Mouse (Mus musculus): ENCODE data around the gene Gm20388. TPM values are rescaled to one million over a fixed set of nuclear protein-coding genes. Genes with fewer than 3 reads are reported as not detected.

The Gm20388 gene
- polyA plus RNA-seq, 1 experiment from 2014 or later, result not detected

DNA sequence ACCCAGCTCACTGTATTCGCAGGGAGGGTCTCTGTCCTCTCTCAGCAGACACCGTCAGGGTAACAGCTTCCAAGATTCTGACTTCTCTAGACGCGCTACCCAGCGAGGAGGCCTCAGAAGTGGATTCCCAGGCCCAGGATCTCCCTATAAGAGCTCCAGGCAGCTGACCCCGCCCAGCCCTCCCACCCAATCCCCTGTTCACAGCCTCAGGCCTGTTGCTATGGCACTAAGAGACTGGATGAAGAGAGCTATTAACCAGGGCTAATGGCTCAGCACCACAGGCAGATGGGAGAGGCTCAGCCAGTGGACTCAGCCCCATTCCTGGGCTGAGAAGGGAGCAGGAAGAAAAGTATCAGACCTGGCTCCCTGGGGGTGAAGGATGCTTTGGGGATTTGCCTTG lies 692.0 kb downstream of the Gm20388 start:
- Histone ChIP-seq H3K27me3 (ENCODE audit: control insufficient read depth, insufficient read depth, low read length) (no peaks in the 10 kb centered on the region), H3K9me3 (ENCODE audit: control insufficient read depth, low read length) (no peaks in the 10 kb centered on the region), H3K36me3 (replicated peaks; ENCODE audit: control insufficient read depth, insufficient read depth) (no peaks in the 10 kb centered on the region), H3K4me2 (replicated peaks) (no peak overlapping the region), H3K27ac (no peak overlapping the region), H3K4me1 (replicated peaks; ENCODE audit: control insufficient read depth, insufficient read depth, low read length) (no peaks in the 10 kb centered on the region; the same call in 1 of the 2 replicates), H3K9ac (no peak overlapping the region), H3K4me3 (replicated peaks; ENCODE audit: low read length) (no peak overlapping the region)
- WGBS, result 41% methylated on average over 6 of the region's 6 CpGs
- ATAC-seq (ENCODE audit: low FRiP score) (peak; percentile 19; the same call in 1 of the 2 replicates), DNase-seq (ENCODE audit: low spot score) (no peak)

GRCm38 (mm10) chr8:120607460-120607859 lies 696.8 kb downstream of the Gm20388 start:
- no peak overlapping the region for H3K27ac ChIP-seq
- H3K36me3 ChIP-seq (replicated peaks; ENCODE audit: control insufficient read depth, insufficient read depth), result no peaks in the 10 kb centered on the region
- no peaks in the 10 kb centered on the region for H3K27me3 ChIP-seq (ENCODE audit: control insufficient read depth, insufficient read depth, low read length)
- H3K4me1 ChIP-seq (replicated peaks; ENCODE audit: control insufficient read depth, insufficient read depth, low read length), result no peaks in the 10 kb centered on the region; the same call in 1 of the 2 replicates
- WGBS, result 80% methylated on average over 9 of the region's 9 CpGs
- DNase-seq (ENCODE audit: low spot score), result no peak
- H3K4me2 ChIP-seq (replicated peaks), result no peak overlapping the region
- no peak overlapping the region for H3K9ac ChIP-seq
- no peaks in the 10 kb centered on the region for H3K9me3 ChIP-seq (ENCODE audit: control insufficient read depth, low read length)
- no peak for ATAC-seq (ENCODE audit: low FRiP score)
- no peak overlapping the region for H3K4me3 ChIP-seq (replicated peaks; ENCODE audit: low read length)

GRCm38 (mm10) chr8:120607885-120608284 lies 697.2 kb downstream of the Gm20388 start:
- DNase-seq (ENCODE audit: low spot score) (peak; percentile 82), ATAC-seq (ENCODE audit: low FRiP score) (no peak)
- Histone ChIP-seq H3K27me3 (ENCODE audit: control insufficient read depth, insufficient read depth, low read length) (no peaks in the 10 kb centered on the region), H3K4me3 (replicated peaks; ENCODE audit: low read length) (no peak overlapping the region), H3K36me3 (replicated peaks; ENCODE audit: control insufficient read depth, insufficient read depth) (no peaks in the 10 kb centered on the region), H3K9ac (no peak overlapping the region), H3K4me1 (replicated peaks; ENCODE audit: control insufficient read depth, insufficient read depth, low read length) (no peaks in the 10 kb centered on the region; the same call in 1 of the 2 replicates), H3K4me2 (replicated peaks) (no peak overlapping the region), H3K27ac (no peak overlapping the region), H3K9me3 (ENCODE audit: control insufficient read depth, low read length) (no peaks in the 10 kb centered on the region)
- 16% methylated on average over 7 of the region's 7 CpGs for WGBS

DNA sequence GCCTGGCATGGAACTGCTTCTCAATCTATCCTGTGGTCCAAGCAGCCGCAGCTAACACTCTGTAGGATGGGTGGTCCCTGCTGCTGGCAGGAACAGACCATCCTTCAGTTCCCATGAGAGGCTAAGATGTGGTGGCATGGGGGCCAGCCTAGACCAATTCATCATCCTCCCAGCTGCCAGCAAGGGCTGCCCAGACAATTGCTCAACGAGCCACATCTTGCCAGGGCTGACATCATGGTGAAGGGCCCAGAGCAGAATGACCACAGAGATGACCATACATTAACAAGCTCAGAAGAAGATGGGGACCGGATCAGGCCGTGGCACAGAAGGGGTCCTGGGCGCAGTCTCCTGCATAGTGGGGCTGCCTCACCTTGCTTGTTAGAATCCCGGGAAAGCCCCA lies 700.2 kb downstream of the Gm20388 start:
- 82% methylated on average over 6 of the region's 6 CpGs for WGBS
- Histone ChIP-seq H3K36me3 (replicated peaks; ENCODE audit: control insufficient read depth, insufficient read depth) (no peaks in the 10 kb centered on the region), H3K4me2 (replicated peaks) (no peak overlapping the region), H3K27ac (no peak overlapping the region), H3K27me3 (ENCODE audit: control insufficient read depth, insufficient read depth, low read length) (no peaks in the 10 kb centered on the region), H3K4me3 (replicated peaks; ENCODE audit: low read length) (no peak overlapping the region), H3K9me3 (ENCODE audit: control insufficient read depth, low read length) (no peaks in the 10 kb centered on the region), H3K4me1 (replicated peaks; ENCODE audit: control insufficient read depth, insufficient read depth, low read length) (no peaks in the 10 kb centered on the region), H3K9ac (no peak overlapping the region)
- DNase-seq (ENCODE audit: low spot score) (no peak), ATAC-seq (ENCODE audit: low FRiP score) (no peak)

- peaks cover 15% of the 10 kb centered on the region for H3K4me1 ChIP-seq (replicated peaks; ENCODE audit: control insufficient read depth, insufficient read depth, low read length)
- no peaks in the 10 kb centered on the region for H3K27me3 ChIP-seq (ENCODE audit: control insufficient read depth, insufficient read depth, low read length)
- H3K9me3 ChIP-seq (ENCODE audit: control insufficient read depth, low read length), result no peaks in the 10 kb centered on the region
- DNase-seq (ENCODE audit: low spot score) (no peak), ATAC-seq (ENCODE audit: low FRiP score) (no peak)
- WGBS, result 93% methylated on average over 3 of the region's 3 CpGs
- no peak overlapping the region for H3K4me2 ChIP-seq (replicated peaks)
- no peaks in the 10 kb centered on the region for H3K36me3 ChIP-seq (replicated peaks; ENCODE audit: control insufficient read depth, insufficient read depth)
- no peak overlapping the region for H3K4me3 ChIP-seq (replicated peaks; ENCODE audit: low read length)
- H3K9ac ChIP-seq, result no peak overlapping the region
- H3K27ac ChIP-seq, result no peak overlapping the region
These were observed 703.9 kb downstream of the Gm20388 start for GRCm38 (mm10) chr8:120614491-120614890.

GRCm38 (mm10) chr8:120616663-120617626 lies 706.3 kb downstream of the Gm20388 start:
- H3K4me2 ChIP-seq (replicated peaks), result no peak overlapping the region
- ATAC-seq (ENCODE audit: low FRiP score) (peak; percentile 67), DNase-seq (ENCODE audit: low spot score) (peak; percentile 67)
- no peak overlapping the region for H3K9ac ChIP-seq
- WGBS, result 16% methylated on average over 7 of the region's 8 CpGs
- H3K9me3 ChIP-seq (ENCODE audit: control insufficient read depth, low read length), result no peaks in the 10 kb centered on the region
- H3K36me3 ChIP-seq (replicated peaks; ENCODE audit: control insufficient read depth, insufficient read depth), result no peaks in the 10 kb centered on the region
- peaks cover 15% of the 10 kb centered on the region for H3K4me1 ChIP-seq (replicated peaks; ENCODE audit: control insufficient read depth, insufficient read depth, low read length)
- peak overlapping the region; percentile 39; the same call in 1 of the 2 replicates for H3K27ac ChIP-seq
- H3K27me3 ChIP-seq (ENCODE audit: control insufficient read depth, insufficient read depth, low read length), result no peaks in the 10 kb centered on the region
- no peak overlapping the region for H3K4me3 ChIP-seq (replicated peaks; ENCODE audit: low read length)

DNA sequence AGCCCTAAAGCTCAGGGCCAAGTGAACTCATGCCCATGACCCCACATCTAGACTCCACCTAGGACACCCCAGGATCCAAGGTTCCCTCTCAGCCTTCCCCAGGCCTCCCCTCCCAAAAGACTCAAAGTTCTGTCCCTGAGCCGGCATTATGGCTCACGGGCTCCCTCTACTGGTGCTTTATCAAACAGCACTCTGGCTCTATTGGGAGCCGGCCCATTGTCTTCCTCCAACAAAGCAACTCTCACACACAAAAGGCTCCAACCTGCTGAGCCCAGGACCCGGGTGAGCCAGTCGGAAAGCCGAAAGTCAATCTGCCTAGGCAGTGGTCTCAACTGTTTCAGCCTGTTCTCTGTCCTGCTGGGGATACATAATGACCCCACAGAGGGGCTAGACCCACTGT lies 707.5 kb downstream of the Gm20388 start:
- ATAC-seq (ENCODE audit: low FRiP score) (peak; percentile 32), DNase-seq (ENCODE audit: low spot score) (peak; percentile 89)
- H3K27me3 ChIP-seq (ENCODE audit: control insufficient read depth, insufficient read depth, low read length), result no peaks in the 10 kb centered on the region
- WGBS, result under 1% methylated on average over 6 of the region's 6 CpGs
- peaks cover 15% of the 10 kb centered on the region for H3K4me1 ChIP-seq (replicated peaks; ENCODE audit: control insufficient read depth, insufficient read depth, low read length)
- H3K9ac ChIP-seq, result peak overlapping the region; percentile 57; the same call in 1 of the 2 replicates
- H3K4me3 ChIP-seq (replicated peaks; ENCODE audit: low read length), result no peak overlapping the region
- no peaks in the 10 kb centered on the region for H3K9me3 ChIP-seq (ENCODE audit: control insufficient read depth, low read length)
- H3K4me2 ChIP-seq (replicated peaks), result 0 out of 2 replicates have a peak overlapping the region, but pooled peaks have one; percentile 3
- H3K27ac ChIP-seq, result peak overlapping the region; percentile 63
- no peaks in the 10 kb centered on the region for H3K36me3 ChIP-seq (replicated peaks; ENCODE audit: control insufficient read depth, insufficient read depth)

DNA sequence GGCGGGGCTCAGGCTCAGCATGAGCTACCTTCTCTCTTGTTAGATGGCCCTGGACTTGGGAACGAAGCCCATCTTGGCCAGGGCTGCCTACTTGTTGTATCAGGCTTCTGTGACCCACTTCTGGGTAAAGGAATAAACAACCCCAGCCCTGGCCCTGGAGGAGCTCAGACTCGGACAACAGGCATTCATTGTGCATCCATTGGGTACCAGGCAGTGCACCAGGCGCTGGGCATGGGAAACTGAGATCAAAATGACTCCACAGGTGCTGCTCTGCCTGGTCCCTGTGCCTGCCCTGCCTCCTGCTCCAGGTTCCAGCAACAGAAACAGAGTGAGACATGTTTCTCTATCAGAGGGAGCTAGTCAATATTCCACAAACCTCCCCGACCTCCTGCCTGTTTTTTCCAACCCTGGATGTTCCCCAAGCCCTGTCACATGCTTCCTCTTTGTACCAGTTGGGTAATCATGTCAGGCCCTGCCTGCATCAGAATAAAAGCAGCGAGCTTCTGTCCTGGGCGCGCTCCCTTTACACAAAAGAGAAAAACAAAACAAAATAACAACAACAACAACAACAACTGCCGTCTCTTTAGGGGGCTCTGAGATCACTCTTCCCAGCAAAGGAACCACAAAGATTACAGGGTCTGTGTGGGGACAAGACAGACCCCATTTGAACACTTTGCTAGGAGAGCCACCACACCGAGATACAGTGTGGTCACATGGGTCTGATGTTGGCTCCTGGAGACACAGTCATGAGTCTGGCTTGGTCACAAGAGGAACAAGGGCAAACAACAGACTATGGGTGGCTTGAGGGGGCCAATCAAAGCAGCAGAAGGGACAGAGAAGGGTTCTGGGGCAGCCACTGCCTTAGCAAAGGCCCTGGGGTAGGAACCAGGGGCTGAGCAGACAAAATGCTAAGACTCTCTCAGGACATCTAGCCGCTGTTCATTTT lies 708.9 kb downstream of the Gm20388 start:
- Histone ChIP-seq H3K4me3 (replicated peaks; ENCODE audit: low read length) (no peak overlapping the region), H3K4me2 (replicated peaks) (no peak overlapping the region), H3K36me3 (replicated peaks; ENCODE audit: control insufficient read depth, insufficient read depth) (no peaks in the 10 kb centered on the region), H3K4me1 (replicated peaks; ENCODE audit: control insufficient read depth, insufficient read depth, low read length) (peaks cover 15% of the 10 kb centered on the region), H3K27me3 (ENCODE audit: control insufficient read depth, insufficient read depth, low read length) (no peaks in the 10 kb centered on the region), H3K9ac (no peak overlapping the region), H3K9me3 (ENCODE audit: control insufficient read depth, low read length) (no peaks in the 10 kb centered on the region), H3K27ac (no peak overlapping the region)
- no peak for ATAC-seq (ENCODE audit: low FRiP score)
- DNase-seq (ENCODE audit: low spot score), result no peak
- WGBS, result 71% methylated on average over 11 of the region's 11 CpGs

DNA sequence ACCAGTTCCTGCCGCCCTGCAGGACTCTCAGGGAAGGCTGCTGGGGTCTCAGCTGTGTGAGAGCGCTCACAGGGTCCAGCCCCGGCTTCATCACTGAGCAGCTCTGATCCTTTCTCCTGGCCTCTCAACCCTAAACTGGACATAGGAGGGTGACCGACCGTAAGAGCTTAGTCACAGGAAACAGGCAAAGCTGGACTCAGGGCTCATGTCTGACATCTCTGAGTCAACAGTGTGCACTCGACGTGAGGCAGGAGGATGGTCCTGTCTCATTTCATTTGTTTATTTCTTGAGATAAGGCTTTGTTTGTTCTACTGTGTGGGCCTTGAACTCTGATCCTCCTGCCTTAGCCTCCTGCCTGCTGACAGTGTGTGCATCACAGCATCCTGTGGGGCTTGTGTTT lies 709.8 kb downstream of the Gm20388 start:
- no peaks in the 10 kb centered on the region for H3K36me3 ChIP-seq (replicated peaks; ENCODE audit: control insufficient read depth, insufficient read depth)
- DNase-seq (ENCODE audit: low spot score) (no peak), ATAC-seq (ENCODE audit: low FRiP score) (no peak)
- H3K9ac ChIP-seq, result no peak overlapping the region
- 49% methylated on average over 7 of the region's 7 CpGs for WGBS
- H3K4me3 ChIP-seq (replicated peaks; ENCODE audit: low read length), result no peak overlapping the region
- H3K27me3 ChIP-seq (ENCODE audit: control insufficient read depth, insufficient read depth, low read length), result no peaks in the 10 kb centered on the region
- no peak overlapping the region for H3K27ac ChIP-seq
- no peaks in the 10 kb centered on the region for H3K9me3 ChIP-seq (ENCODE audit: control insufficient read depth, low read length)
- peaks cover 15% of the 10 kb centered on the region for H3K4me1 ChIP-seq (replicated peaks; ENCODE audit: control insufficient read depth, insufficient read depth, low read length)
- H3K4me2 ChIP-seq (replicated peaks), result no peak overlapping the region
